Mouse (Mus musculus): ENCODE data around the gene Rbm8a. TPM values are rescaled to one million over a fixed set of nuclear protein-coding genes. Genes with fewer than 3 reads are reported as not detected.
A peak's percentile ranks its signal among the peaks of the same experiment; 100 is the strongest.
"Not testable (repeated sequence)": the region's sequence is repeated elsewhere in the genome, so short reads cannot be mapped to it uniquely, and the experiment has no call there.

Rbm8a gene
- total RNA-seq, 2 experiments from 2014 or later: 18.3 to 54.5 TPM

DNA sequence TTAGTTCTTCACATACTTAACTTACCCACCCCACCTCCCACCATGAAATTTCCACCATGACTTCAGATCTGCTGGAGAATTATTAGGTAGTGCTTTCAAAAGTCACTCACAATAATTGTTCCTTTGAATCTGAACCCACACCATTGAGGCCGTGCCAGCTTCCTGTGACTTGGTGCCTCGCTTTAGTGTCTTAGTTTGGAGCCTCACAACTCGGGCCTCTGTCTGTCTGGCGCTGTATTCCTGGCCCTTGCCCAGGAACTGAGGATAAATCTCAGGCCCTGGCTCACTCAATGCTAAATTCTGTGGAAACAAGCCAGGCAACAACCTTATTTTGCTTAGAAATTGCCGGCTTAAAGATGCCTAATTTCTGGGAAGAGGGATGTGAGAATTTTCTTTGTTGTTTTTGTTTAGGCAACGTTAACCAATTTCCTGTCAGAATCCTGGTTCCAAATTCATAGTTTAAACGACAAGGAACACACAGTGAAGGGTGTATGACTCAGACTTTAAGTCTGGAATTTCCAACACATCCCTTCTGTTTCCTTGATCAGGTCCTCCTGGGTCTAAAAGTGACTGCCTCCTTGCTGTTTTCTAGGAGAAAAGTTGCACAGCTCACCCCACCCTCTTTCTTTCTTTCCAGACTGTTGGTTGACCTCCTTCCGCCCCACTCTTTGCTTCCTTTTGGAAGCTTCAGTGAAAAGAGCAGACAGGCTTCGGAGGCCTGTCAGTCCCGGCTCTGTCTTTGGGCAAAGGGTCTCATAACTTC is 27.6 kb upstream of the Rbm8a start:
- ATAC-seq (replicated peaks; ENCODE audit: low FRiP score, poor library complexity, severe bottlenecking): no peak

DNA sequence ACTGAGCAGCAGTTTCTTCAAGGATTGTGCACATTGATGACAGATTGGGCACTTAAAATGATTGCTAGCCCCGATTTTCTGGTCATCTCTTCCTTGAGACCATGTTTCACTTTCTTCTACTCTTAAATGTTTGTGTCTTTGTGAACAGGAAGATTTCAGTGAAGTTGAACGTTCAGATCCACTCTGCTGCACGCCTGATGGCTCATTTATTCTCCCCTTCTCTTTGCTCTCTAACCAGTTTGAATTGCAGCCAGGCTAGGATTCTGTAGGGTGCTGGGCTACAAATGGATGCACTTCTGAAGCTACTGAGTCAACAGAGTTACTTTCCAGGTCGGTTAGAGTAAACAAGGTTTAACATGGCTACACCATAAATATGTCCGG is 27.0 kb upstream of the Rbm8a start:
- ATAC-seq (replicated peaks; ENCODE audit: low FRiP score, poor library complexity, severe bottlenecking): no peak

DNA sequence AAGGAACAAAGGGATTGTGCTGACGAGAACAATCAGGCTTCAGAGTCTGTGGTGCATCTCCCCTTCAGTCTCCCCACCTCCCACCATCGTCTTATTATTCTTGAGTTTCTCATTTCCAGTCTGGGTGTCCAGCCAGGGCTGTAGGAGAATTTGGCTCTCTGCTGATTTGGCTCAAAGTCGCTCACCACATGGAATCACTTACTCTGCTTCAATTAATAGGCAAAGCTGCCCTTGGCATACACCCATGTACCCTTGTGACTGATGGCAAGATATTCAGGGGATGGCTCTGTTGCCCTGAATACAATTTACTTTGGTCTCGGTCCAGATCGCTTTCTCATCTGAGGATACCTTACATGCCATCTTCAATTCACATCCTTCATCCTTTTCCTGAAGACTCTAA is 26.4 kb upstream of the Rbm8a start:
- ATAC-seq (replicated peaks; ENCODE audit: low FRiP score, poor library complexity, severe bottlenecking): no peak

DNA sequence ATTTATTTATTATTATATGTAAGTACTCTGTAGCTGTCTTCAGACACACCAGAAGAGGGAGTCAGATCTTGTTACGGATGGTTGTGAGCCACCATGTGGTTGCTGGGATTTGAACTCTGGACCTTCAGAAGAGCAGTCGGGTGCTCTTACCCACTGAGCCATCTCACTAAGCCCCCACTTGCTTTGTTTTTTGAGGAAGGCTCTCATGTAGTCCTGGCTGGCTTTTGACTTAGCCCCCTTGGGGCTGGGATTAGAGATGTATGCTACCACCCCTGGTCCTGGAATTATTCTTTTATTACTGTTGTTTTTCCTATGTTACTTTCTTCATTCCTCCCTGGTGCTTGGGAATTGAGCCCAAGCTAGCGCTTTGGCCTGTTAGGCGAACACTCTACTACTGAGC is 23.7 kb upstream of the Rbm8a start:
- not testable (repeated sequence) for ATAC-seq (replicated peaks; ENCODE audit: low FRiP score, poor library complexity, severe bottlenecking)

DNA sequence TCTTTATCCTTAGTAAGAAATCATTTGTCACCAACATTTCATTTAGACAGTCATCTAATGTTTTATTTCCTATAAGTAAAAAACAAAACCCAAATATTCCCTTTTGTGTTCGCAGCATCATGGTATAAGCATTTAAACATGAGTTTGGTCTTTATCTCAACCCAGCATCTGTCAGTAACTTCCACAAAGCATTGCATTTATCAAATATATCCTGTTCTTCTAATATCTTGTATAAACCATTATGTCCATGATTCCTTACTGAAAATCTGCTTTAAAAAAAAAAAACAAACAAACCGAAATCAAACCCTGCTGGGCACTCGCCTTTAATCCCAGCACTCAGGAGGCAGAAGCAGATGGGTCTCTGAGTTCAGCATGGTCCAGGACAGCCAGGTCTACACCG is 23.1 kb upstream of the Rbm8a start:
- no peak for ATAC-seq (replicated peaks; ENCODE audit: low FRiP score, poor library complexity, severe bottlenecking)

DNA sequence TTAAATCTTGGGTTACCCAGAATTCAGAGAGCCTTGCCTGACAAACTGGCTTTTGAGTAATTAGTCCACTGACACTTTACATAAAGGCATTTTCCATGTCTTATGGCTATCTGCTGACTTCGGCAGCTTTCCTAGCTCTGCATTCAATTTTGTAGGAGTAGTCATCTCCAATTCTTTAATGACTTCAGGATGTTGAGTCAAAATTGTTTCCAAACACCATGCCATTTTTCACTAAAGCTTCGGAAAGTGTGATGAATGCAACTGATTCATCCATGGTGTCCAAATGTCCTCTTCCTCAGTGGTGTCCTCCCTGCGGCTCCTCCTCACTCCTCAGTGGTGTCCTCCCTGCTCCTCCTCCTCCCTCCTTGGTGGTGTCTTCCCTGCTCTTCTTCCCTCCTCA is 11.8 kb upstream of the Rbm8a start:
- ATAC-seq (replicated peaks; ENCODE audit: low FRiP score, poor library complexity, severe bottlenecking): no peak

DNA sequence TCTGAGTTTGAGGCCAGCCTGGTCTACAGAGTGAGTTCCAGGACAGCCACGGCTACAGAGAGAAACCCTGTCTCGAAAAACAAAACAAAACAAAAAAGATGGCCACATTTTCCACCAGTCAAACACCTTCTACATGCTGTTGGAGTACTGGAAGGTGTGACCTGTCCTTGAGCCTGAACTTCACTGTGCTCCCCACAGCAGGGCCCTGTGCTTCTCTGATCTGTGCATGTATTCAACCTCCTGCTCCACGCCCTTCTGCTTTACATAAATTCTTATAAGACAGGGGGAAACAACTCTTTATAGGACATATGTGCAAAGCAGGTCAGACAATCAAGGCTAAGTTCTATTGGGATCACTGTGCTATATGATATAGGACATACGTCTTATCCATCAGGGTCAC is 6.5 kb upstream of the Rbm8a start:
- ATAC-seq (replicated peaks; ENCODE audit: low FRiP score, poor library complexity, severe bottlenecking): no peak

DNA sequence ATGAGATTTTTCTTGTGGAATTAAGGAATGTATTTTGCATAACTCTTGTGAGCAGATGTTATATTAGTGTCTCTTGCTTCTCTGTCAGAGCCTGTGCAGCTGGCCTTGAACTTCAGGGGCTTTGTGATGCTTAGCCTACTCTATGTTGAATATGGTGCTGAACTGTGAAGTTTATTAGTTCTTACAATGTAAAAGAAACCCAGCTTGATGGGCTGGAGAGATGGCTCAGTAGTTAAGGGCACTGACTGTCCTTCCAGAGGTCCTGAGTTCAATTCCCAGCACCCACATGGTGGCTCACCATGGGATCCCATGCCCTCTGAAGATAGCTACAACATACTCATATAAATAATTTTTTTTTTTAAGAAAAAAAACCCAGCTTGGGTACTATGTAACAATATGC is 2.3 kb downstream of the Rbm8a start:
- ATAC-seq (replicated peaks; ENCODE audit: low FRiP score, poor library complexity, severe bottlenecking): no peak

DNA sequence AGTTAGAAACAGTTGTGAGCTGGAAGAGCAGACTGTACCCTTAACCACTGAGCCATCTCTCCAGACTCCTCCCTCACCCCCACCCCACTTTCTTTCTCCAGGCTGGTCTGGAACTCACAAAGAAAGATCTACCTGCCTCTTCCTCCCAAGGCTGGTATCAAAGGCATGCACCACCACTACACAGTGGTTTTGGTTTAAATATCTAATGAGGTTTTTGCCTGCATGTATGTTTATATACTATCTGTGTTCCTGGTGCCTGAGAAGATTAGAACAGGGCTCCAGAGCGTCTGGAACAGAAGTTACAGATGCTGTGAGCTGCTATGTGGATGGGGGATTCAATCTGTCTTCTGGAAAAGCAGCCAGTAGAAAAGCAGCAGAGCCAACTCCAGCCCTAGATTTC is 4.3 kb downstream of the Rbm8a start:
- ATAC-seq (replicated peaks; ENCODE audit: low FRiP score, poor library complexity, severe bottlenecking): no peak

DNA sequence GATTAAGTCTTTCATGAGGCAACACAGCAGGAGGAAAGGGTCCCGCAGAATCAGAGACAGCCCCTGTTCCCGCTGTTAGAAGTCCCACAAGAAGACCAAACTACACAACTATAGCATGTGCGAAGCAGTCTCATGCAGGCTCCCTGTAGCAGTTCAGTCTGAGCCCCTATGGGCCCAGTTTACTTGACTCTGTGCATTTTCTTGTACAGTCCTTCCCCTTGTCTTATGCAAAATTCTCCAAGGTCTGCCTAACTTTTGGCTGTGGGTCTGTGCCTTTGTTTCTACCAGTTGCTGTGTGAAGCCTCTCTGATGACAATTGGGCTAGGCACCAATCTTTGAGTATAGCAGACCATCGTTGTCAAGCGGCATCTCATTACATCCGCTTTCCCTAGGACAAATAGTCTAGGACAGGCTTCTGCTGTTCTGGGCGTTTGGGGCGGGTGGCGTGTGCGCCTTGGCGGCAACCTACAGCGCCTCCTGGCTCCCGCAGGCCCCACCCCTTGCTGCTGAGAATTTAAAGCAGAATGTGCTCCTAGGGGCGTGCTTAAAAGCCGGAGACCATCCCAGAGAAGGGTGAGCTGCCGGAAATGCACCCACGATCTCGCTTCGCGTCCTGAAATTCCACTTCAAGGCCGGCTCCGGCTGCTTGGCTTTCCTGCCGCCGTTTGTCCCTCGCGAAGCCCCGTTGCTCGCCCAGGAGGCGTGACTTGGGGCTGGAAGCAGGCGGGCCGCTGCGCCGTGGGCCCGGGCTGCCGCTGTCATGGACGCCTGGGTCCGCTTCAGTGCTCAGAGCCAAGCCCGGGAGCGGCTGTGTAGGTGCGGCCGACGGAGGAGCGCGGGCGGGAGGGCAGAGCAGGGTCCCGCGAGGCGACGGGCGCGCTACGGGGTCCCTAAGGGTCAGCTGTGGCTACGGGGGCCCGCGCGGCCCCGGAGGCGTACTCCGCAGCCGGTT is 5.5 kb downstream of the Rbm8a start, which contains the start of the genes Pex11b and Gm42957:
Gene Pex11b, plus strand, starts transcription at position 449 of the 952 bp plus-strand sequence.
Gene Gm42957, plus strand, starts transcription at position 547 of the 952 bp plus-strand sequence.
- peak; percentile 96 for ATAC-seq (replicated peaks; ENCODE audit: low FRiP score, poor library complexity, severe bottlenecking)

DNA sequence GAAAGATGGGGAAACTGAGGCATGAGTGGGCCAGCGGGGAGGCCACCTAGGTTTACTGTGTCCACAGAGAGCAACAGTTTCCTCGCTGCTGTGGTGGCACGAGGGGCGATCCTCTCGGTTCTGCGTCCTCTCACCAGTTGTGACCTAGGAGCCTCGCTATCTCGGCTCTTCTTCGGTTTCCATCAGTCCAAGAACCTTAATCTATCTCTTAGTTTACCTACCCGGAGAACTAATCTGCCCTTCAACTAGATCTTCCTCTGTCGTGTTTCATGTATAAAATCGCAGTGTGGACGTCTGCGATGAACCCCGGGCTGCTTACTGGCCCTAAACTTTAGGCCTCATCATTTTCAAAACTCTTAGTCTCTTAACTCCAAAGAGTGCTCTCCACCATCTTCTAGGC is 6.2 kb downstream of the Rbm8a start:
- no peak for ATAC-seq (replicated peaks; ENCODE audit: low FRiP score, poor library complexity, severe bottlenecking)

DNA sequence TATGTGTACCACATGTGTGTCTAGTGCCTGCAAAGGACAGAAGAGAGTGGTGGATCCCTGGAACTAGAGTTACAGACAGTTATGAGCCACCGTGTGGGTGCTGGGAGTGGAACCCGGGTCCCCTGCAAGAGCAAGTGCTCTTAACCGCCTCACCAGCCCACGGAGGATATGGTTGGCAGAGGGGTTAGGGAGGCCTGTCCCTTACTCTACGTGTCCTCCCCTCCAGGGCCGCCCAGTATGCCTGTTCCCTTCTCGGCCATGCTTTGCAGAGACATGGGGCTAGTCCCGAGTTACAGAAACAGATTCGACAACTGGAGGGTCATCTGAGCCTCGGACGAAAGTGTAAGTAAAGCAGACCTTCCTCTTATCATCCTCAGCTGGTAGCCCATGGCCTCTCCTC is 6.7 kb downstream of the Rbm8a start:
- ATAC-seq (replicated peaks; ENCODE audit: low FRiP score, poor library complexity, severe bottlenecking): no peak

DNA sequence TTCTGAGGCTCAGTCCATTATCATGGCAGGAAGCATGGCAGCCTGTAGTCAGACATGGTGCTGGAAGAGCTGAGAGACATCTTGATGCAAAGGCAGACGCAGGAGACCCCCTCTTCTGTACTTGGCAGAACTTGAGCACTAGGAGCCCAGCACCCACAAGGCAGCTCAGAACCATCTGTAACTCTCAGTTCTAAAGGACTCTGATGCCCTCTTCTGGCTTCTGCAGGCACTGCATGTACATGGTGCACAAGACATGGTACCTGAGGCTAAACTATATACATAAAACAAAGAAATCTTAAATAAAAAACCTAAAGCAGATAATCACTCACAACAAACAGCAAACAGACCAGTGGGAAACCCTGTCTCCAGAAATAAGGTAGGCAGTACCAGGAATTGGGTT is 9.5 kb downstream of the Rbm8a start:
- ATAC-seq (replicated peaks; ENCODE audit: low FRiP score, poor library complexity, severe bottlenecking): peak; percentile 64; the same call in 1 of the 2 replicates

DNA sequence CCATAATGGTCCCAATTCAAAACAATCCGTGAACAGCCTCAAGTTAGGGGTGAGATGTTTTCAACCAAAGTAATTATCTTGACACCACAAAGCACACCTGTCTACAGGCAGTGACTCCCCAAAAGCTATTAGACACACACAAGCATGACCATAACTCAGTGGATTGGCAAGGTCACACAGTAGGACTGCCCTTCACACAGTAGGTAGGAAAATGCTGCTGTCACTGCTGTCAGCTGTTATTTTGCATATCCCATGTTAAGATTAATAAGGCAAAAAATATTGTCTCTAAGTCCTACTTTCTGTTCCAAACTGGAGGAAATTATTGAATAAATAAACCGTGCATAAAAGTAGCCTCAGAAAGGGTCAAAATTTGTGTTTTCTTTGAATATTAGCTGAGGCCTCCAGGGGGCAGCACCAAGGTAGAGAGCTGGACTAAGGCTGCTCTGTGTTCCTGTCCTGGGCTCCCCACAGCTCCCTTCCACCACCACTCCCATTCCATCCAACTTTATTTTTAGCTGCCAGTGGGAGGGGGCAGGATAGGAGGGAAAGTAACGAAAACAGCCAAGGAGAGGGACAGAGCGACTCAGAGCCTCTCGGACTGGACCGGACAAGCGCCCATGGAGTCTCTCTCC is 15.4 kb downstream of the Rbm8a start, which contains the start of gene Itga10:
Gene Itga10, plus strand, starts transcription at position 567 of the 632 bp plus-strand sequence.
- peak; percentile 66 for ATAC-seq (replicated peaks; ENCODE audit: low FRiP score, poor library complexity, severe bottlenecking)

DNA sequence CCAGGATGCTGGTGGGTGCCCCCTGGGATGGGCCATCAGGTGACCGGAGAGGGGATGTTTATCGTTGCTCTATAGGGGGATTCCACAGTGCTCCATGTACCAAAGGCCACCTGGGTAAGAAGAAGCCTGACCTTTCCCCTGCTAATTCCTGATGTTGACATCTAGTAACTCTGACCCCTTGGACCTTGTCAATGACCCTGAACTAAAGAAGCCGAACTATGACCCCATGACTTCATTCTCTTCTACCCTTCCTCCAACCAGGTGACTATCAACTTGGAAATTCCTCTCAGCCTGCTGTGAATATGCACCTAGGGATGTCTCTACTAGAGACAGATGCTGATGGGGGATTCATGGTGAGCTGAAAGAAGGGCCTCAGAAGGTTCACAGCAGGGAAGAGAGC is 17.6 kb downstream of the Rbm8a start:
- no peak for ATAC-seq (replicated peaks; ENCODE audit: low FRiP score, poor library complexity, severe bottlenecking)

DNA sequence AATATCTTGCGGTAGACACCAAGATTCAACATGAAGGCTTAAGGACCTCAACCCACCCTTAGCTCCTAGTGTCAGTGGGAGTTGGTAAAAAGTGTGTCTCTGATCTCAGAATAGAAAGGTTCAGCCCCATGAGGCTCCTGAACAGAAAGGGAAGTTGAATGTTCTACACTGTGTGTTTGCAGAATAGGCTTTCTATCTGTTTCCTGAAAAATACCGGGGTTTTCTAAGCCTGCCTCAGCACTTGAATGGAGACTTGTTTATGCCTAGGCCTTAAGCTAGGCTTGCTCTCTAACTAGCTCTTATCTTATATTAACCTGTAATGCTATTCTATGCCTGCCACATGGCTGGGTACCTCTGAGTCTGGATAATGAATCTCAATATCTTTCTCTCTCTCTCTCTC is 31.2 kb downstream of the Rbm8a start:
- no peak for ATAC-seq (replicated peaks; ENCODE audit: low FRiP score, poor library complexity, severe bottlenecking)

DNA sequence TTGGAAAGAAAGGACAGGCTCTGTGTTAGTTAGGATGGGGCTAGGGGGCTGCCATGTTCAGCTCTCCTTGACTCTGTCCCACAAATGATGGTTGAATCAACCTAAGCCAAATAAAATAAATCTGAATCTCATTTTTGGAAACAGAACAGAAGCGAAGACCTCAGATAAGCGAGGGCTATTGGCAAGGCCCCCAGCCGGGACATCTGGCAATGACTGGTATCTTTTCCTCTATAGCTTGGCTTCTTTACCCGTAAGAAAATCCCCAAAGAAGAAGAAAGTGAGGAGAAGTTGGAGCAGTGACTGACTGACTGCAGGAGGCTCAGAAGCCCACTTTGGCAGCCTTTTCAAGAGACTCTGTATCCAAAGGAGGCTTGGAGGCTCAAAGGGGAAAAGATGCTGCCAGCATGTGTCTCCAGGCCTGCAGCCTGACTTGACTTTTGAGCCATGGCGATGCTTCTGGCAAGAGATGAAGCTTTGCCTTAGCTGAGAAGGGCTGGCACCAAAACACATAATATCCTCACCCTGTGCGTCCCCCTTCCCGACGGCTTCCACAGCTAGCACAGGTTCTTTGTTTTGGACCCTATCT is 33.1 kb downstream of the Rbm8a start:
- no peak for ATAC-seq (replicated peaks; ENCODE audit: low FRiP score, poor library complexity, severe bottlenecking)

DNA sequence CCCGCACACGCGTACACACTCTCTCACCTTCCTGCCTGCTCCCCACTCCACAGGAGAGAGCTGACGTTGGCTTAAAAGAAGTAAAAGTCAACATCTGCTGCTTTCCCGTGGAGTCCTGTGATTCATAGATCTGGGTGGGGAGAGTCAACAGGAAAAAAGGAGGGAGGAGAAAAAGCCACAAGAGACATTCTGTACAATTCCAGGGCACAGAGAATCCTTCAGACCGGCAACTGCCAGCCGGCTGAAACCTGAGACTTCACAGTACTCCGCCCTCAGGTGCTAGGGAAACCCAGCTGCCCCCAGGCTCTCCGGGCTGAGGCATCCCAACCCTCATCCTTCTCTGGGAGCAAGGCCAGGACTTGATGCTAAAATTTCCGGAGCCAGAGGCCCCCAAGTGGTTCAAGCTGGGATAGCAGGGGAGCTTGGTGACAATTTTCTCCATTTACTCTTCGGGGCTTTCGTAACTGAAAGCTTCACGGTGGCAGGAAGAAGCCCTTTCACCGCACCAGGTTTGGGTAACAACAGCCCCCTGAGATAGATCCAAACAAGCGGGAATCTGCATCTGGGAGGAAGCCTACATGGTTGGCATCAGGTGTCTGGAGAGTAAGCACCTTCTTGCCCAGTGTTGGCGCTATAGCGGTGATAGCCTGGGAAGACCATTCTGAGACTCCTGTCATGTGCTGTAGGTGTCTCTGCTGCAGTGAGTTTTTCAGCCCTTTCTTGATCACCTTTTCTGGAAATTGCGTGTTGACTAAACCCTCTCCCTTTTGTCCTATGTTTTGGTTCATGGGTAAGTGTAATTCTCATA is 33.9 kb downstream of the Rbm8a start:
- peak; percentile 52 for ATAC-seq (replicated peaks; ENCODE audit: low FRiP score, poor library complexity, severe bottlenecking)

DNA sequence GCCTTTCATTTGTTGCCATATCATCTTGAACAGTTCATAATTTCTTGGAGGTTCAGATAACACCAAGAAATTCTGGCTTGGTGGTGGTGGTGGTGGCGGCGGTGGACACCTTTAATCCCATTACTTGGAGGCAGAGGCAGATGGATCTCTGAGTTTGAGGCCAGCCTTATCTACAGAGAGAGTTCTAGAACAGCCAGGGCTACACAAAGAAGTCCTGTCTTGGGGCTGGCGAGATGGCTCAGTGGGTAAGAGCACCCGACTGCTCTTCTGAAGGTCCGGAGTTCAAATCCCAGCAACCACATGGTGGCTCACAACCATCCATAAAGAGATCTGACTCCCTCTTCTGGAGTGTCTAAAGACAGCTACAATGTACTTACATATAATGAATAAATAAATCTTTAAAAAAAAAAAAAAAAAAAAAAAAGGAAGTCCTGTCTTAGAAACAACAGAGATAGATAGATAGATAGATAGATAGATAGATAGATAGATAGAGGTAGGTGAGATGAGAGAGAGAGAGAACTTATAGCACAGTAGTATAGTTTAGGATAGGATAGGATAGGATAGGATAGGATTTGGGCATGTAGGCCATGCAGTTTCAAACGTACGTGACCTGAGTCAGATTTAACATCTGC is 36.1 kb downstream of the Rbm8a start:
- ATAC-seq (replicated peaks; ENCODE audit: low FRiP score, poor library complexity, severe bottlenecking): not testable (repeated sequence)

Data from erythroid progenitor cell, adult 5-6 weeks (primary cell).